Mouse (Mus musculus) inflammation-experienced regulatory T-cells, adult 6 months (primary cell): Measurements from ENCODE around the gene Gm20661. TPM values are rescaled to one million over a fixed set of nuclear protein-coding genes. Genes with fewer than 3 reads are reported as not detected.
A peak's percentile ranks its signal among the peaks of the same experiment; 100 is the strongest.

Experiments used
- ATAC-seq: one replicate; pipeline ENCODE4 v1.8.0; 2017
- polyA plus RNA-seq, 3 experiments: library from polyadenylated mRNA; unstranded; fragments of 100-300 nt; shearing (Covaris generic); gene quantifications; one replicate each; pipeline ENCODE4 v1.2.1; 2017

The Gm20661 gene
- polyA plus RNA-seq, 3 experiments from 2014 or later: not detected

- ATAC-seq: no peak
These were observed 14.3 kb upstream of the Gm20661 start for GRCm38 (mm10) chr9:107968531-107968930.

- no peak for ATAC-seq
These were observed 12.5 kb upstream of the Gm20661 start for GRCm38 (mm10) chr9:107970311-107970710.

GRCm38 (mm10) chr9:107971690-107972541, 10.9 kb upstream of the Gm20661 start:
- ATAC-seq: no peak

- no peak for ATAC-seq
These were observed 8.2 kb upstream of the Gm20661 start for GRCm38 (mm10) chr9:107974491-107975171.

GRCm38 (mm10) chr9:107975399-107976386, 7.2 kb upstream of the Gm20661 start, which contains the start of gene Uba7:
Uba7 (plus strand) TSS chr9:107975505.
- peak; percentile 94 for ATAC-seq

- no peak for ATAC-seq
These were observed 4.0 kb upstream of the Gm20661 start for GRCm38 (mm10) chr9:107978815-107979214.

GRCm38 (mm10) chr9:107981684-107982605, 913 bp upstream of the Gm20661 start:
- no peak for ATAC-seq

- ATAC-seq: no peak
These were observed 598 bp downstream of the Gm20661 start for GRCm38 (mm10) chr9:107983421-107983890.

GRCm38 (mm10) chr9:107984052-107984753, 1.3 kb downstream of the Gm20661 start:
- ATAC-seq: no peak

- no peak for ATAC-seq
These were observed 1.8 kb downstream of the Gm20661 start for GRCm38 (mm10) chr9:107984754-107985055.

- peak; percentile 82 for ATAC-seq
These were observed 2.6 kb downstream of the Gm20661 start, which contains the start of gene Inka1 for GRCm38 (mm10) chr9:107985131-107986119. Inka1 (minus strand) TSS chr9:107985879.

GRCm38 (mm10) chr9:107986376-107986775, 3.5 kb downstream of the Gm20661 start:
- peak; percentile 42 for ATAC-seq

GRCm38 (mm10) chr9:107987950-107988349, 5.1 kb downstream of the Gm20661 start:
- ATAC-seq: no peak

GRCm38 (mm10) chr9:107992197-107992596, 9.3 kb downstream of the Gm20661 start, which contains the start of gene Cdhr4:
Cdhr4 (plus strand) TSS chr9:107992497.
- ATAC-seq: no peak

GRCm38 (mm10) chr9:107993013-107993412, 10.2 kb downstream of the Gm20661 start:
- ATAC-seq: no peak

GRCm38 (mm10) chr9:107994464-107994863, 11.6 kb downstream of the Gm20661 start:
- no peak for ATAC-seq

- no peak for ATAC-seq
These were observed 12.7 kb downstream of the Gm20661 start for GRCm38 (mm10) chr9:107995513-107995912.

- ATAC-seq: no peak
These were observed 13.2 kb downstream of the Gm20661 start, which contains the start of gene Gm20662 for GRCm38 (mm10) chr9:107996049-107996448. Gm20662 (plus strand) TSS chr9:107996349.
